Mouse (Mus musculus): ENCODE data around the gene Dscam. TPM values are rescaled to one million over a fixed set of nuclear protein-coding genes. Genes with fewer than 3 reads are reported as not detected.

The Dscam gene
- polyA plus RNA-seq, 1 experiment from 2014 or later, result not detected

GRCm38 (mm10) chr16:96843691-96844400 is 326.7 kb downstream of the Dscam start:
- H3K9ac ChIP-seq (ENCODE audit: low read depth, low read length), result no peak overlapping the region
- no peak overlapping the region for H3K27ac ChIP-seq (ENCODE audit: low read depth, low read length)
- H3K4me1 ChIP-seq (ENCODE audit: control insufficient read depth, insufficient read depth, low read length), result no peaks in the 10 kb centered on the region
- no peak for ATAC-seq (ENCODE audit: low FRiP score, low TSS enrichment)
- H3K9me3 ChIP-seq (ENCODE audit: control insufficient read depth, low read length), result no peaks in the 10 kb centered on the region
- WGBS, result 67% methylated on average over 9 of the region's 9 CpGs
- H3K27me3 ChIP-seq (ENCODE audit: control insufficient read depth, insufficient read depth, low read length), result no peaks in the 10 kb centered on the region
- H3K36me3 ChIP-seq (ENCODE audit: control insufficient read depth, insufficient read depth, low read length), result no peaks in the 10 kb centered on the region
- no peak overlapping the region for H3K4me3 ChIP-seq (ENCODE audit: low read length)
- no peak overlapping the region for H3K4me2 ChIP-seq (replicated peaks; ENCODE audit: low read depth, low read length)

- H3K4me3 ChIP-seq (ENCODE audit: low read length), result no peak overlapping the region
- no peak overlapping the region for H3K9ac ChIP-seq (ENCODE audit: low read depth, low read length)
- H3K27ac ChIP-seq (ENCODE audit: low read depth, low read length), result no peak overlapping the region
- no peaks in the 10 kb centered on the region for H3K9me3 ChIP-seq (ENCODE audit: control insufficient read depth, low read length)
- no peaks in the 10 kb centered on the region for H3K27me3 ChIP-seq (ENCODE audit: control insufficient read depth, insufficient read depth, low read length)
- H3K36me3 ChIP-seq (ENCODE audit: control insufficient read depth, insufficient read depth, low read length), result no peaks in the 10 kb centered on the region
- no peaks in the 10 kb centered on the region for H3K4me1 ChIP-seq (ENCODE audit: control insufficient read depth, insufficient read depth, low read length)
- no peak overlapping the region for H3K4me2 ChIP-seq (replicated peaks; ENCODE audit: low read depth, low read length)
- no peak for ATAC-seq (ENCODE audit: low FRiP score, low TSS enrichment)
- 92% methylated on average over 3 of the region's 3 CpGs for WGBS
These were observed 327.7 kb downstream of the Dscam start for GRCm38 (mm10) chr16:96842829-96843360.

- Histone ChIP-seq H3K27me3 (ENCODE audit: control insufficient read depth, insufficient read depth, low read length) (no peaks in the 10 kb centered on the region), H3K27ac (ENCODE audit: low read depth, low read length) (no peak overlapping the region), H3K4me2 (replicated peaks; ENCODE audit: low read depth, low read length) (no peak overlapping the region), H3K4me3 (ENCODE audit: low read length) (no peak overlapping the region), H3K9me3 (ENCODE audit: control insufficient read depth, low read length) (no peaks in the 10 kb centered on the region), H3K9ac (ENCODE audit: low read depth, low read length) (no peak overlapping the region), H3K4me1 (ENCODE audit: control insufficient read depth, insufficient read depth, low read length) (no peaks in the 10 kb centered on the region), H3K36me3 (ENCODE audit: control insufficient read depth, insufficient read depth, low read length) (no peaks in the 10 kb centered on the region)
- 29% methylated on average over 16 of the region's 16 CpGs for WGBS
- ATAC-seq (ENCODE audit: low FRiP score, low TSS enrichment), result peak; percentile 83
These were observed 350.9 kb downstream of the Dscam start for GRCm38 (mm10) chr16:96819649-96820048.

- whole genome bisulfite sequencing, result 83% methylated on average over 1 of the region's 1 CpGs
- Histone ChIP-seq H3K4me1 (ENCODE audit: control insufficient read depth, insufficient read depth, low read length) (no peaks in the 10 kb centered on the region), H3K4me2 (replicated peaks; ENCODE audit: low read depth, low read length) (no peak overlapping the region), H3K27ac (ENCODE audit: low read depth, low read length) (no peak overlapping the region), H3K27me3 (ENCODE audit: control insufficient read depth, insufficient read depth, low read length) (no peaks in the 10 kb centered on the region), H3K4me3 (ENCODE audit: low read length) (no peak overlapping the region), H3K9me3 (ENCODE audit: control insufficient read depth, low read length) (no peaks in the 10 kb centered on the region), H3K36me3 (ENCODE audit: control insufficient read depth, insufficient read depth, low read length) (no peaks in the 10 kb centered on the region), H3K9ac (ENCODE audit: low read depth, low read length) (no peak overlapping the region)
- no peak for ATAC-seq (ENCODE audit: low FRiP score, low TSS enrichment)
These were observed 364.3 kb downstream of the Dscam start for GRCm38 (mm10) chr16:96806298-96806697.

- Histone ChIP-seq H3K4me3 (ENCODE audit: low read length) (no peak overlapping the region), H3K27me3 (ENCODE audit: control insufficient read depth, insufficient read depth, low read length) (no peaks in the 10 kb centered on the region), H3K9me3 (ENCODE audit: control insufficient read depth, low read length) (no peaks in the 10 kb centered on the region), H3K4me2 (replicated peaks; ENCODE audit: low read depth, low read length) (no peak overlapping the region), H3K36me3 (ENCODE audit: control insufficient read depth, insufficient read depth, low read length) (no peaks in the 10 kb centered on the region), H3K4me1 (ENCODE audit: control insufficient read depth, insufficient read depth, low read length) (no peaks in the 10 kb centered on the region), H3K27ac (ENCODE audit: low read depth, low read length) (no peak overlapping the region), H3K9ac (ENCODE audit: low read depth, low read length) (no peak overlapping the region)
- WGBS, result 79% methylated on average over 2 of the region's 2 CpGs
- no peak for ATAC-seq (ENCODE audit: low FRiP score, low TSS enrichment)
These were observed 367.9 kb downstream of the Dscam start for GRCm38 (mm10) chr16:96802636-96803035.

GRCm38 (mm10) chr16:96801650-96802237 is 368.8 kb downstream of the Dscam start:
- Histone ChIP-seq H3K9me3 (ENCODE audit: control insufficient read depth, low read length) (no peaks in the 10 kb centered on the region), H3K36me3 (ENCODE audit: control insufficient read depth, insufficient read depth, low read length) (no peaks in the 10 kb centered on the region), H3K4me3 (ENCODE audit: low read length) (no peak overlapping the region), H3K4me1 (ENCODE audit: control insufficient read depth, insufficient read depth, low read length) (no peaks in the 10 kb centered on the region), H3K9ac (ENCODE audit: low read depth, low read length) (no peak overlapping the region), H3K27ac (ENCODE audit: low read depth, low read length) (no peak overlapping the region), H3K27me3 (ENCODE audit: control insufficient read depth, insufficient read depth, low read length) (no peaks in the 10 kb centered on the region), H3K4me2 (replicated peaks; ENCODE audit: low read depth, low read length) (no peak overlapping the region)
- WGBS, result 100% methylated on average over 1 of the region's 1 CpGs
- ATAC-seq (ENCODE audit: low FRiP score, low TSS enrichment), result no peak

- ATAC-seq (ENCODE audit: low FRiP score, low TSS enrichment), result no peak
- WGBS, result 32% methylated on average over 2 of the region's 2 CpGs
- H3K27ac ChIP-seq (ENCODE audit: low read depth, low read length), result no peak overlapping the region
These were observed 375.1 kb downstream of the Dscam start for GRCm38 (mm10) chr16:96795431-96795830.

GRCm38 (mm10) chr16:96791307-96791706 is 379.2 kb downstream of the Dscam start:
- WGBS, result 81% methylated on average over 2 of the region's 2 CpGs
- no peak overlapping the region for H3K4me2 ChIP-seq (replicated peaks; ENCODE audit: low read depth, low read length)
- no peaks in the 10 kb centered on the region for H3K9me3 ChIP-seq (ENCODE audit: control insufficient read depth, low read length)
- no peaks in the 10 kb centered on the region; the same call in 1 of the 2 replicates for H3K27me3 ChIP-seq (ENCODE audit: control insufficient read depth, insufficient read depth, low read length)
- H3K4me3 ChIP-seq (ENCODE audit: low read length), result no peak overlapping the region
- no peak overlapping the region for H3K27ac ChIP-seq (ENCODE audit: low read depth, low read length)
- H3K36me3 ChIP-seq (ENCODE audit: control insufficient read depth, insufficient read depth, low read length), result no peaks in the 10 kb centered on the region
- H3K9ac ChIP-seq (ENCODE audit: low read depth, low read length), result no peak overlapping the region
- H3K4me1 ChIP-seq (ENCODE audit: control insufficient read depth, insufficient read depth, low read length), result no peaks in the 10 kb centered on the region
- no peak for ATAC-seq (ENCODE audit: low FRiP score, low TSS enrichment)

More at GRCm38 (mm10) chr16:96795431-96795830, 375.1 kb downstream of the Dscam start:
- Histone ChIP-seq H3K4me2 (replicated peaks; ENCODE audit: low read depth, low read length) (no peak overlapping the region), H3K4me1 (ENCODE audit: control insufficient read depth, insufficient read depth, low read length) (no peaks in the 10 kb centered on the region), H3K36me3 (ENCODE audit: control insufficient read depth, insufficient read depth, low read length) (no peaks in the 10 kb centered on the region), H3K9me3 (ENCODE audit: control insufficient read depth, low read length) (no peaks in the 10 kb centered on the region), H3K4me3 (ENCODE audit: low read length) (no peak overlapping the region), H3K9ac (ENCODE audit: low read depth, low read length) (no peak overlapping the region), H3K27me3 (ENCODE audit: control insufficient read depth, insufficient read depth, low read length) (no peaks in the 10 kb centered on the region)

GRCm38 (mm10) chr16:96788286-96788685 is 382.3 kb downstream of the Dscam start:
- no peaks in the 10 kb centered on the region for H3K9me3 ChIP-seq (ENCODE audit: control insufficient read depth, low read length)
- 78% methylated on average over 5 of the region's 5 CpGs for WGBS

More at GRCm38 (mm10) chr16:96788286-96788685, 382.3 kb downstream of the Dscam start:
- Histone ChIP-seq H3K4me2 (replicated peaks; ENCODE audit: low read depth, low read length) (no peak overlapping the region), H3K9ac (ENCODE audit: low read depth, low read length) (no peak overlapping the region), H3K4me3 (ENCODE audit: low read length) (no peak overlapping the region), H3K27me3 (ENCODE audit: control insufficient read depth, insufficient read depth, low read length) (no peaks in the 10 kb centered on the region; the same call in 1 of the 2 replicates), H3K36me3 (ENCODE audit: control insufficient read depth, insufficient read depth, low read length) (no peaks in the 10 kb centered on the region), H3K4me1 (ENCODE audit: control insufficient read depth, insufficient read depth, low read length) (no peaks in the 10 kb centered on the region), H3K27ac (ENCODE audit: low read depth, low read length) (no peak overlapping the region)
- no peak for ATAC-seq (ENCODE audit: low FRiP score, low TSS enrichment)
